Mouse (Mus musculus) lung, adult 2 months (tissue): ENCODE measurements around the gene Defb22.

Experiments used
- CTCF ChIP-seq: fragments of 200-500 bp; IDR thresholded peaks from 2 replicates; pipeline ENCODE4 v1.5.1; 2011; ENCODE audit warnings: mild to moderate bottlenecking, low read length, control low read depth; ENCODE audit not compliant: insufficient read depth
- POLR2A ChIP-seq: fragments of 200-500 bp; IDR thresholded peaks from 2 replicates; pipeline ENCODE4 v1.6.1; 2011; ENCODE audit warnings: low read depth, mild to moderate bottlenecking, control low read depth, low read length, borderline replicate concordance; ENCODE audit errors: extremely low read depth

GRCm38 (mm10) chr2:152470973-152471372 is 19.0 kb downstream of the Defb22 start:
- TF ChIP-seq CTCF (peak; percentile 11; the same call in 1 of the 2 replicates), POLR2A (no peak)
